Mouse (Mus musculus): ENCODE measurements around the gene 1700069L16Rik.

The 1700069L16Rik gene

DNA sequence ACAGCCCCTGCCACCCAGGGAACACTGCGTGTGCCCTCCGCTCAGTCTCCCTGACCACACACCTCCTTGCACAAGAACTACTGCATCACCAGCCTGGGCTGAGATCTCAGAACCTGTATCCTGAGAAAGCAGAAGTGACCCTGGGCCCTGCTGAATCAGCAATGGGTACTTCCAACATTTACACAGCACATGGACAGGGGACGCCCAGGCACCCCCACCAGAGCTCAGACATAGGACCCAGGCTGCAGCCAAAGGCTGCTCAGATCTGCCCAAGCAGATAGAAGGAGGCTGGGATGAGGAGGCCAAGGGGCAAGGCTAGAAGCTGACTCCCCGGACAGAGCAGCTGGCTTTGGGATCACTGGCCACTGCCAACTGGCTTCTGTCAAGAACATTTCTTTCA lies 80.1 kb downstream of the 1700069L16Rik start:
- DNase-seq (ENCODE audit: low read depth, low spot score) = no peak

DNA sequence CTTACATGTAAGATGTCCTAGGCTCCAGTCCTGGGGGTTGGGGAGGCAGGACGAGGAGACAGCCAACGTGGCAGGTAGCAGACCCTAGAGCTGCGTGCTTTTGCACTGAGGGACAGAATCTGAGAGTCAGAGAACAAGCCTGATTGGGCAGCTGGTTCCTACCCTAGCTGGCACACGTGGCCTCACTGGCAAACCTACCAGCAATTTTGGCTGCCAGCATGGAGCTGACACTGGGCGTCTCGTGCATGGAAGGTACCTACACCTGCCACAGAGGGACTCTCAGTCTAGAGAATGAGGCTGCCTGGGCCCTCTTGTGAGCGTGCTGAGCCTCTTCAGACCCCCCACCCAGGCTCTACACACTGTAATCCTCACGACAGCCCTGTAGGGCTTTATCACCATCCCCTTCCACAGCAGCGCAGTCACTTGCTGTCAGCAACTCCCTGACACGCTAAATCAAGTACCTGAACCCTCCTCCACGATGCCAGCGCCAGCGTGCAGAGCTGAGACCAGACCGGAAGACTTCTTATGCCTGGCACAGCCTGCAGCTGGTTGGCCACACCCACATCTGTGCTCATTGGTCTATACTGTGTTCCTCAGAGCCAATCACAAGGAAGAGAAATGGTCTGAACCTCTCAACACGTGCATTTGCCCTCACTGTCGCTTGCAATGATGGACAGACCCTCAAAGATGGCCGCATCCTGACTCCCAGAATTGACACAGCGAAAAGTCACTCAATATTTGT lies 81.3 kb downstream of the 1700069L16Rik start:
- DNase-seq (ENCODE audit: low read depth, low spot score) = peak; percentile 48

Data from CD4-positive, CD25-positive, alpha-beta regulatory T cell, adult 2 months (primary cell).